Mouse (Mus musculus): ENCODE data around the gene Triml1.

- no peak for TF ChIP-seq POLR2A (IDR thresholded peaks at IDR 0.05; ENCODE audit: extremely low read depth, insufficient read depth, low read length)
- TF ChIP-seq CTCF (IDR thresholded peaks at IDR 0.05; ENCODE audit: extremely low read depth, insufficient read depth, low read length), result no peak
Observed at GRCm38 (mm10) chr8:43169249-43169755, 28.0 kb upstream of the Triml1 start.

All from cortical plate, adult 2 months (tissue).